Mouse (Mus musculus): Measurements from ENCODE around the gene Capn12. TPM values are rescaled to one million over a fixed set of nuclear protein-coding genes. Genes with fewer than 3 reads are reported as not detected.

Gene Capn12
- total RNA-seq, 2 experiments from 2014 or later: 0.26 TPM; not detected in 1

DNA sequence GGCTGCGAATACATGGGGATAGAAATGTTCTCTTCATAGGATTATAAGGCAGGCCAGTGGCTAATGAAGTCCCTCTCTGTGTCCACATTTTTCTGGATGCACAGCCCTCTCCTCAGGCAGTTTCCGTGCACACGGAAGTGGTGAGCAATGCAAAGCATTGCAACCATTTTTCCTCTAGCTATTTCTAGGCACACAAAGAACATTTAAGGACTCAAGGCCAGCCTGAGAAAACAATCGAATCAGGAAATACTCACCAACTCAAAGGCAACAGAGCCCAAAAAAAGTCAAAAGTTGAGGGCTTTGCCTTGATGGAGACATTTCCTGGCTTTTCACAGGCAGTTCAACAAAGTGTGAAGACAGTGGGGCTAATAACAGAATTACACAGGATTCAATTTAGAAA lies 59.9 kb downstream of the Capn12 start:
- ATAC-seq (replicated peaks; ENCODE audit: low FRiP score, poor library complexity, severe bottlenecking): no peak

DNA sequence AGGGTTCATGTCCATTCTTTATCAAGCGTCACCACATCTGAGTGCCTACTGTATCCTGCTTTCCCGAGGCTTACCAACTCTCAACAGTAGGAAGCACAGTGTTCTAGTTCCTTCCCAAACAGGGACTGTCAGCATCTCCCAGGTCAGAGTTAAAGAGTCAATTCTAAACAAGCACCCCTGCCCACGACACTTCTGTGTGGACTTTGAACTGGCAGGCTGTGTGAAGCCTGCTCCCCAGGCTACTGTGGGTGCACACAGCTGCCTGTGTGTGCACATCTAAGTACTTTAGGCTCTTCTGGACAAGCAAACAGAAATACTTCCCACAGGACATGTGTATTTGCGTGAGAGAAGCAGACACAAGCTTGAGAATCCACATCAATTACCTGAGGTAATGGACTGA lies 60.3 kb downstream of the Capn12 start:
- ATAC-seq (replicated peaks; ENCODE audit: low FRiP score, poor library complexity, severe bottlenecking): no peak

Other genes with a start within 250 kb of the Capn12 start
- gene Fbxo27, start 188.6 kb upstream of the Capn12 start, total RNA-seq (2015; ENCODE audit: low replicate concordance): 1.7 TPM in 1 of 2 replicates, not detected in the other
- 0.28 TPM in 1 of 2 replicates, not detected in the other for gene Fbxo27, start 188.6 kb upstream of the Capn12 start, total RNA-seq (2017; ENCODE audit: low replicate concordance)
- gene Fbxo17, start 164.6 kb upstream of the Capn12 start, total RNA-seq (2015; ENCODE audit: low replicate concordance): 1.3 TPM in 1 of 2 replicates, not detected in the other
- 2.4 TPM in 1 of 2 replicates, not detected in the other for gene Fbxo17, start 164.6 kb upstream of the Capn12 start, total RNA-seq (2017; ENCODE audit: low replicate concordance)
- gene Mrps12, start 139.6 kb upstream of the Capn12 start, total RNA-seq (2015; ENCODE audit: low replicate concordance): 31.1 and 44.8 TPM in 2 replicates
- 6.1 and 8.1 TPM in 2 replicates for gene Mrps12, start 139.6 kb upstream of the Capn12 start, total RNA-seq (2017; ENCODE audit: low replicate concordance)
- 0.84 TPM in 1 of 2 replicates, not detected in the other for gene Sars2, start 139.4 kb upstream of the Capn12 start, total RNA-seq (2015; ENCODE audit: low replicate concordance)
- 1.8 and 4.3 TPM in 2 replicates for gene Sars2, start 139.4 kb upstream of the Capn12 start, total RNA-seq (2017; ENCODE audit: low replicate concordance)
- not detected in 2 replicates for gene Ccer2, start 125.2 kb upstream of the Capn12 start, total RNA-seq (2015; ENCODE audit: low replicate concordance)
- gene Ccer2, start 125.2 kb upstream of the Capn12 start, total RNA-seq (2017; ENCODE audit: low replicate concordance): not detected in 2 replicates
- 18.3 and 21.5 TPM in 2 replicates for gene Sirt2, start 114.7 kb upstream of the Capn12 start, total RNA-seq (2015; ENCODE audit: low replicate concordance)
- 6.0 and 9.8 TPM in 2 replicates for gene Sirt2, start 114.7 kb upstream of the Capn12 start, total RNA-seq (2017; ENCODE audit: low replicate concordance)
- gene Nfkbib, start 113.9 kb upstream of the Capn12 start, total RNA-seq (2015; ENCODE audit: low replicate concordance): 2.9 and 3.8 TPM in 2 replicates
- 2.2 and 3.6 TPM in 2 replicates for gene Nfkbib, start 113.9 kb upstream of the Capn12 start, total RNA-seq (2017; ENCODE audit: low replicate concordance)
- gene Rinl, start 92.5 kb upstream of the Capn12 start, total RNA-seq (2015; ENCODE audit: low replicate concordance): 21.1 and 25.0 TPM in 2 replicates
- 9.9 and 13.4 TPM in 2 replicates for gene Rinl, start 92.5 kb upstream of the Capn12 start, total RNA-seq (2017; ENCODE audit: low replicate concordance)
- 98.6 and 172 TPM in 2 replicates for gene Hnrnpl, start 72.9 kb upstream of the Capn12 start, total RNA-seq (2015; ENCODE audit: low replicate concordance)
- gene Hnrnpl, start 72.9 kb upstream of the Capn12 start, total RNA-seq (2017; ENCODE audit: low replicate concordance): 98.1 and 140 TPM in 2 replicates
- 36.6 and 59.0 TPM in 2 replicates for gene Ech1, start 56.2 kb upstream of the Capn12 start, total RNA-seq (2015; ENCODE audit: low replicate concordance)
- gene Ech1, start 56.2 kb upstream of the Capn12 start, total RNA-seq (2017; ENCODE audit: low replicate concordance): 23.2 and 31.8 TPM in 2 replicates
- gene Lgals4, start 47.6 kb upstream of the Capn12 start, total RNA-seq (2015; ENCODE audit: low replicate concordance): 1.7 TPM in 1 of 2 replicates, not detected in the other
- 2.4 TPM in 1 of 2 replicates, not detected in the other for gene Lgals4, start 47.6 kb upstream of the Capn12 start, total RNA-seq (2017; ENCODE audit: low replicate concordance)
- not detected in 2 replicates for gene Lgals7, start 17.6 kb upstream of the Capn12 start, total RNA-seq (2015; ENCODE audit: low replicate concordance)
- gene Lgals7, start 17.6 kb upstream of the Capn12 start, total RNA-seq (2017; ENCODE audit: low replicate concordance): not detected in 2 replicates
- gene Actn4, start 80.9 kb downstream of the Capn12 start, total RNA-seq (2015; ENCODE audit: low replicate concordance): 42.0 and 55.3 TPM in 2 replicates
- gene Actn4, start 80.9 kb downstream of the Capn12 start, total RNA-seq (2017; ENCODE audit: low replicate concordance): 45.1 and 45.4 TPM in 2 replicates
- 50.7 and 81.1 TPM in 2 replicates for gene Eif3k, start 100.4 kb downstream of the Capn12 start, total RNA-seq (2015; ENCODE audit: low replicate concordance)
- gene Eif3k, start 100.4 kb downstream of the Capn12 start, total RNA-seq (2017; ENCODE audit: low replicate concordance): 115 and 133 TPM in 2 replicates
- 5.6 and 6.7 TPM in 2 replicates for gene Map4k1, start 100.6 kb downstream of the Capn12 start, total RNA-seq (2015; ENCODE audit: low replicate concordance)
- 11.3 and 11.8 TPM in 2 replicates for gene Map4k1, start 100.6 kb downstream of the Capn12 start, total RNA-seq (2017; ENCODE audit: low replicate concordance)
- gene Ryr1, start 243.8 kb downstream of the Capn12 start, total RNA-seq (2015; ENCODE audit: low replicate concordance): 0.21 TPM in 1 of 2 replicates, not detected in the other
- gene Ryr1, start 243.8 kb downstream of the Capn12 start, total RNA-seq (2017; ENCODE audit: low replicate concordance): under 0.01 TPM in 1 of 2 replicates, not detected in the other

All from erythroblast, adult 5-6 weeks (primary cell).